Mouse (Mus musculus) liver, adult (tissue): ENCODE results near the gene Acsbg1.

Experiments used
- GATA4 ChIP-seq: IDR thresholded peaks from 2 replicates; pipeline ENCODE4 v1.6.1; 2014; ENCODE audit warnings: mild to moderate bottlenecking, low read length; ENCODE audit not compliant: insufficient replicate concordance

Acsbg1 gene

GRCm38 (mm10) chr9:54661605-54662377 is at the start of gene Acsbg1:
Gene Acsbg1, minus strand, starts transcription at chr9:54661870.
- TF ChIP-seq GATA4: no peak

GRCm38 (mm10) chr9:54708085-54708484 is 46.4 kb upstream of the Acsbg1 start:
- no peak for TF ChIP-seq GATA4

- no peak for TF ChIP-seq GATA4
Measured at GRCm38 (mm10) chr9:54707288-54707999, 45.8 kb upstream of the Acsbg1 start.

GRCm38 (mm10) chr9:54705561-54705960 is 43.9 kb upstream of the Acsbg1 start:
- TF ChIP-seq GATA4: no peak

GRCm38 (mm10) chr9:54704361-54704760 is 42.7 kb upstream of the Acsbg1 start:
- TF ChIP-seq GATA4: no peak

GRCm38 (mm10) chr9:54702581-54702980 is 40.9 kb upstream of the Acsbg1 start:
- no peak for TF ChIP-seq GATA4

- TF ChIP-seq GATA4: no peak
Measured at GRCm38 (mm10) chr9:54700746-54701145, 39.1 kb upstream of the Acsbg1 start.

- no peak for TF ChIP-seq GATA4
Measured at GRCm38 (mm10) chr9:54700174-54700475, 38.5 kb upstream of the Acsbg1 start.

GRCm38 (mm10) chr9:54699345-54700173 is 37.9 kb upstream of the Acsbg1 start:
- no peak for TF ChIP-seq GATA4

- no peak for TF ChIP-seq GATA4
Measured at GRCm38 (mm10) chr9:54699087-54699344, 37.3 kb upstream of the Acsbg1 start.

GRCm38 (mm10) chr9:54698318-54699086 is 36.8 kb upstream of the Acsbg1 start, which contains the start of gene Dnaja4:
Gene Dnaja4, plus strand, starts transcription at chr9:54698873.
- no peak for TF ChIP-seq GATA4

GRCm38 (mm10) chr9:54689446-54689845 is 27.8 kb upstream of the Acsbg1 start:
- TF ChIP-seq GATA4: no peak

- no peak for TF ChIP-seq GATA4
Measured at GRCm38 (mm10) chr9:54687246-54688236, 25.9 kb upstream of the Acsbg1 start.
